Mouse (Mus musculus) skeletal muscle tissue, adult 2 months (tissue): ENCODE data around the gene Npas2.

ENCODE experiments used
- DNase-seq: peaks from one replicate; pipeline ENCODE4 v3.0.0-alpha.2; 2012; ENCODE audit warnings: low read depth, low spot score

Gene Npas2

DNA sequence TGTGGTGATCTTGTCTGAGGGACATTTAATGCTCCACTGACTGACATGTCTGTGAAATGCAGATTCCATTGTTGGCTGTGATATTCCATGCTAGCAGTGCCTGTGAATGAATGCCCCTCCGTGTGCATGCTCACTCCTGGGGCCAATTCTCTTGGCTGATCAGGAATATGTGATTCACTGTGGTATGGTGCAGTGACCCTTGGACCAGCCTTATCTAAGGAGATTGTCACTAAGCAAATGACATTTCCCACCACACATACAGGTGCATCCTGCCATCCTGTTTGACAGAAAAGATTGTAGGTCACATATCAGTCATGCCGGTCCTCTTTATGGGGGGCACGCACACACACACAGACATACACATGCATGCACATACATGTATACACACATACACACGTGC is 138.9 kb downstream of the Npas2 start:
- DNase-seq, result no peak

DNA sequence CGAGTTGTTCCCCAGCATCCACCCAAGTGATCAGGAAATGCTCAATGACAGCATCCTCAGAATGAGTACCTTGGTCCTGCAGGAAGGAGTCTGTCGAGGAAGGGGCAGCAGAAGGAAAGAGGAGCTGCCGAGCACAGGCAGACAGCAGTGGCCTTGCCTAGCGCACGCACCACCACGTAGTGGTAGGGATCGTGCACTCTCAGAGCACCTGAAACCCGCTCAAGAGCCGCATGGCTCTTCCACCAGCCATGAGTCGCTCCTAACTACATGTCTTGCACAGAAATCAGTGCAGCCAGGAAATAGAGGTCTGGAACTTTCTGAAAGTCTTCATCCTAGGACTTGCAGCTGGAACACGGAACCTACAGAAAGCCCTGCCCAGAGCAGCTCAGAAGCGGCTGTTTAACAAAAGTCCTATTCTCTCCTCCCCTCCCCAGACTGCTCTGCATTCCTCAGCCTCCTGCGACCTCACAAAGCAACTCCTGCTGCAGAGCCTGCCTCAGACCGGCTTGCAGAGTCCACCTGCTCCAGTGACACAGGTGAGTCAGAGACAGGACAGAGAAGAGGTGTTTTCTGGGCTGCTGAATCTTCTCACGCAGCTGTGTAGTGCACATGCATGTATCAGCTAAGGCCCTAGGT is 142.1 kb downstream of the Npas2 start:
- no peak for DNase-seq

DNA sequence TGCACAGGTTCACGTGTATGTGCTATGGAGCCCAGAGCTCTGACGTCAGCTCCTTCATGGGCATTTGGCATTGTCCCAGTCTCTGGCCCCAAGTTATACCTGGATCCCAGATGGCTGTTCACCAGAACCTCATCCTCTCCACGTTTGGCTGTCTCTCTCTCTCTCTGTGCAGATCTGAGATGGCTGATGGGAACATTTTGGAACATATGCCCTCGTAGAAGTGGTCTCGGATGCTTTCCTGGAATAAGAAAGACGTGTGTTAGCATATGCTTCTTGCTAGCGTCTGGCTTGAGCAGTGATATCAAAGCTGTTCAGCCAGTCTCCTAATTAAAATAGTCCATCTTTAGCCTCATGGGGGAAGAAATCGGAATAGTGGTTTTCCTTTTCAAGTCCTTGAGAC is 143.3 kb downstream of the Npas2 start:
- DNase-seq, result no peak

DNA sequence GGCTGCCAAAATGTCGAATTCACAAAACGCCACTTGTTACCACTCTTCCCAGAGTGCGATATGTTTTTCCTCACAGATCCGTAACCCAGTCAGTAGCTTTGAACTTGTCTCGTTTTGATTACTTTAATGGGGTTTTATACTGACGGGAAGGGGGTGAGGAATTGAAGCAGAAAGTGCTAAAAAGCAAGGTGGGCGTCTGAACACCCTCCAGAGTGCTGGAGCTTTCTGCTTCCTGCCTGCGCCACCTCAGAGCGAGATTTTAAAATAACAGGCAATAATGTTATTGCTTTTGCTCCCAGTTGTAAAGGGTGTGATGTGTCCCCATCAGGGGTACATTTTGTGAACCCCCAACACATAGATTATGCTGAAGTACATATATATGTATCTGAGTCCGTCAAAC is 145.3 kb downstream of the Npas2 start:
- DNase-seq, result no peak

DNA sequence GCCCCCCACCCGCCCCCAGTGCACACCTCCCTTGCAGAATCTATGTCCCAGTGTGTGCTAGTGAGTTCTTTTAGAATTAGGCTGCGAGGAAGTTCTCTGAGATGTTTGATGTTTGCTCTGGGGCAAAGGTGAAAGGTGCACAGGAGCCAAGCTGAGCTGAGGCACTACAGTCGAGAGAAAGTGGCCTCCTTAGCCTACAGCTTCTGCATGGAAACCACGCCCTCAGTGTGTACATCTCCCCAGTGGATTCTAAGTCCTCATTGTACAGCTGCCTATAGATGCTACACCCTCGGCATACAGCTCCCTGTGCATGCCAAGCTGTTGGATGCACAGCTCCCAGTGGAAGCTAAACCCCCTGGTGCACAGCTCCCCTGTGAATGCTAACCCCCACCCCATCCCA is 145.9 kb downstream of the Npas2 start:
- no peak for DNase-seq

DNA sequence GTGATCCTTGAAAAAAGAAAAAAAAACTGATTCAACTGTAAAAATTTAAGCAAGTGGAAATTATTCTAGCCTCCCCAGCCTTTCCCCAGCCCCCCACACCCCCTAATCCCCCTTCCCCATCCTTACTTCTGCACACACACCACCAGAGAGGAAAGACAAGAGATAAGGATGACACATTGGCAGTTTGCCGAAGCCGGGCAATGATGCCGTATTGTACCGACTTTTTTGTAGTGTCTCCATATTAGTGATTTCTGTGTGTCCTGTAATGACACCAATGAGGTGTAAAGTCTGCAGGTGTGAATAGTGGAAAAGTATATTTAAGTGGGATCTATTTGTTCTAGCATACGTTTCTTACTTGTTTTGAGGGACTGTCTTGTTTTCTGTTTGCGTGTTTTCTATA is 146.6 kb downstream of the Npas2 start:
- DNase-seq, result no peak

DNA sequence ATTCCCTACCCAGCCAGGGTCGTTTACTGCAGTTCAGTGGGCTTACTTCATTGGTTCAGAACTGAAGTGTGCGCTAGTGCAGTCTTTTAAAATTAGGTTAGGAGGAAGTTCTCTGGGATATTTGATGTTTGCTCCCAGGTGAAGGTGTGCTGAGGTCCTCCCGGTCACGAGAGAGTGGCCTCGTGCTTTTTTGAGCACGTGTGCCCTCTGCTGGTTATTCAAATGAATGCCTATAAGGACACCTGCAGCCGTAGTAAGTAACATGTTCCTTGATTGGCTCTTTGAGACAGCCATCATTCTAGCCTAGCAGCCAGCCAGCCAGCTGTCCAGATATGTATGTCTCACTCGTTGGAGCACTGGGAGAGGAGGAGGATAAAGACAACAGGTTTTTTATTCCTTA is 147.1 kb downstream of the Npas2 start:
- peak; percentile 47 for DNase-seq

DNA sequence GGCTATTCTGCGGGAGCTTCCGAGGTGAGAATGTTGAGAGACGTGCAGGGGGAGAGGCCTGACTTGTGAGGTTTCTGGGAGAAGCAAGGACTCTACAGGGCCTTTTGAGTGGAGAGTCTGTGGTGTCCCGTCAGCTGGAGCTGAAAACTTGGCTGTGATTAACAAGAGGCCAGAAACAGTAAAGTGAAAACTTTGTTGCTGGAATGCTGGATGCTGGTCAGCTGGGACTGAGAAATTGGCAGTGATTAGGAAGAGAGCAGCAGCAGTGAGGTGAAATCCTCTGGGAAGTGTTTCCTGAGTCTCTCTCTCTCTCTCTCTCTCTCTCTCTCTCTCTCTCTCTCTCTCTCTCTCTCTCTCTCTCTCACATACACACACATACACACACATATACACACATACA is 148.3 kb downstream of the Npas2 start:
- DNase-seq, result no peak

DNA sequence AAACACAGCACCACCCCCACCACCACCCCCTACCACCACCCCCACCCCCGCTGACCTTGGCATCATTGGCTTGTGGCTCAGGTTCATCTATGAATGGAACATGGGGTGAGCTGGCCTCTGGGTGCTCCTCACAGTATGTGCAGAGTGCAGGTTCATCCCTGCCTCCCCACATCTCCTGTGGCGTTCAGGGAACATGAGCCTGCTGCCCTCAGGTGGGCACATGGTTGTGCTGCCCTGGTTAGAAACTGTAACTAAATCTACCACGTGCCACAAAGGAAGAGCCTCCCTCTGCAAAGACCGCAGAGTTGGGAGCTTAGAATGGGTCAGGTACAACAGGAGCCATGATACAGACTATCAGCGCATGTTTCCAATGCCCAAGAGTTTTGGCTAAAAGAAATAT is 149.7 kb downstream of the Npas2 start:
- no peak for DNase-seq

DNA sequence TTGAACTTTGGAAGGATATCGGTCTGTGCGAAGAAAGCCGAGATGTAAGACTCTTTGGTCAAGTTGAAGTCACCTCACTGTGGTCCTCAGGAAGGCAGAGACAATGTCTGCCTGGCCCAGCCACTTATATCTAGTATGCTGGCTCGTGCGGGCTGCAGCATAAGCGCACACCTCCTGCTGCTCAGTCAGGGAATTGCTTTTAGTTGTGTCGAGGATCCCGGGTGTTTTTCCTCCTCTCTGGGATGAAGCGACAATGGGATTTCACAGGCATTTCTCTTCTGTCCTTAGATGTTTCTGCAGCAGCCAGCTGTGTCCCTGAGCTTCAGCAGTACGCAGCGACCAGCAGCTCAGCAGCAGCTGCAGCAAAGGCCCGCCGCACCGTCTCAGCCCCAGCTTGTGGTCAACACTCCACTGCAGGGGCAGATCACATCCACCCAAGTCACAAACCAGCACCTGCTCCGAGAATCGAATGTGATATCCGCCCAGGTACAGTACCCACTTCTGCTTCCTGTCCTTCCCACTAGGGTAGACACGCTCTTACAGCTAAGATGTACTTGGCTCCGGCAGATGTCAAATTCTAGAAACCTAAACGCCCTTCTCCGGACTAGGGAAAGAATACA is 151.6 kb downstream of the Npas2 start:
- DNase-seq, result no peak

DNA sequence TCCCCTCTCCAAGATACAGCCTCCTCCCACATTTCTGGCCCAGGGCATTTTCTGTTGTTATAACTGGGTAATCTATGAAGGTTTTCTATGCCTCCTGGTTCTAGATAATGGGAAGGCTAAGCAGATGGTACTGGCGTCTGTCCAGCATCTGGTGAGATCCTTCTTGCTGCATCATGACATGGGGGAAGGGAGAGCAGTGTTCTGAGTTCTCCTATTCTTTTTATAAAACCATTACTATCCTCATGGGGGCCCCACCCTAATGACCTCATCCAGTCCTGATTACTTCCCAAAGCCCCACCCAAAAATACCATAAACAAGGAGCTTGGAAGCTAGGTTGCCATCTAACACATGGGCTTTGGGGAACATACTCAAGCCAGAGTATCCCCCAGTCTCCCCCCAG is 155.5 kb downstream of the Npas2 start:
- DNase-seq, result no peak

DNA sequence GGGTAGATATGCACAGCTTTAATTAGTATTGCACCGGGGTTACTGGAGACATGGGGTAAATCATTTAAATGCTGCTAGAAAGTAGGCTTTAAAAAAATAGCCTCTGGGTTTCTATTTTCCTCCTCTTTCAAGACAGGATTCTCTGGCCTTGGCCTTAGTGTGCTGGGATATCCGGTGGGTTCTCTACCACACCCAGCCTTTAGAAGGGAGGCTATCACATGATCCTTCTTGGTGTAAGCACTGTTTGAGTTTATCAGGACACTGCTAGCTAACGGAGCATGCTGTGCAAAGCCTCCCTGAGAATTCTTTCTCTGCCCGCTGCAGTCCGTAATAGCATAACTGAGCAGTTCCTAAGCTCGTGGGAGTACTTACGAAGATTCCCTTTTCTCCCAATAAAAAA is 155.9 kb downstream of the Npas2 start:
- DNase-seq, result no peak

DNA sequence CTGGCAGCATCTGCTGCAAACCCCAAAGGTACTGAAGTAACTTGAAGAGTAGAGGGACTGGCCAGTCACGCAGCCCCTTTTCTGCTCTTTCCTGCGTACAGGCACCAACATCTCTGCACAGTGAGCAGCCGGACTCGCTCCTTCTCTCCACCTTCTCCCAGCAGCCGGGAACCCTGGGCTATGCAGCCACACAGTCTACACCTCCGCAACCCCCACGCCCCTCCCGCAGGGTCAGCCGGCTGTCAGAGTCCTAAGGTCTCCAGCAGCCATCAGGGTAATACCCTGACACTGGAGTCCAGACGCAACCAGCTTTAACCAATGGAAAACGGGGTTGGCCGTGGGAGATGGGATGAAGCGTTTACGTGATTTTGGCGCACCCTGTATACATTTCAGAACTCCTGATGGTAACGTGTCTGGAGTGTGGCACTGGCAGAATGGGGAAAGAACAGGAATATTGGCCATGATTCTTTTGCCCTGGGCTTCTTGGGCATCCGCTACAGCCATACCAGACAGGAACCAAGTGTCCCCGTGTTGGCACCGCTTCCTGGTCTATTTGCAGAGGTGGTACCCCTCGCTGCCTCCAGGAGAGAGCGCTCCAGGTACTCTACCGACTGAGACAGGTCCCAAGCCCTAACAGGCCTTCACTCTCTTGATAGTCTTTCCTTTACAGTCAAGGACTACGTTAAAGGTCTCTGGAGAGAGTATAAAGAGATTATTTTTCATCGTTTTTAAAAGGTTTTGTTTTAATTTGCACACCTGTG is 168.4 kb downstream of the Npas2 start:
- no peak for DNase-seq

DNA sequence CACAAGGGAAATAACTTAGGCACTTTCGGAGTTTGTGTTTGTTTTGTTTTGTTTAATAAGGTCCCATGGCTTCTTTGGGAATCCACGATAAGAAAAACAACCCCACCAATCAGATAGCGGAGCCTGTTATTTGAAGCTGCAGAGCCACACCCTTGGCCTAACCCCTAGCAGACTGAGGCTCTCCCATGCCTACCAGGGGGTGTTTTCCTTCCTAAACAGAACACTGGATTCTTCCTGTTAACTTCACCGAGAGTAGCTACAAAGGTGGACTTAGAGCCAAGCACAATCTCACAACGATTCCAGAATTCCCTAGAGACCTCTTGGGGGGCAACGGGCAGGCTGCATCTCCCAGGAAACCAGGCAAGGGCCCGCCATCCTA is 169.0 kb downstream of the Npas2 start:
- DNase-seq, result no peak

DNA sequence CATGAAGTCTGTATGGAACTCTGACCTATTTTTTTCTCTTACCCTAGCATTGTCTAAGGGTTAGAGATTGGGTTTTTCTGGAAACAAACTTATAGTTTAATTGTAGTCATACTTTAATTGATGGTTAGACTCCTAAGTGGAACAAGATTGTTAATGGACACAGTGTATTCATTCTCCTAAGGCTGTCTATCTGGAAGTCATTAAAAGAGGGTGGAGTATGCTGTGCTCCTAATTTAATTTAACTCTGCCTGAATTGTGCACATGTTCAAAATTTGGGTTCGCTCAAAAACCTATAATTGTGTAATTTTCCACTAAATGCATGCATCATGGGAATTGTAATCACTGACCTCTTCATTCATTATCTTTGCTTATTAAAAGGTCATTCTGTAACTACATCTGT is 172.0 kb downstream of the Npas2 start:
- no peak for DNase-seq

DNA sequence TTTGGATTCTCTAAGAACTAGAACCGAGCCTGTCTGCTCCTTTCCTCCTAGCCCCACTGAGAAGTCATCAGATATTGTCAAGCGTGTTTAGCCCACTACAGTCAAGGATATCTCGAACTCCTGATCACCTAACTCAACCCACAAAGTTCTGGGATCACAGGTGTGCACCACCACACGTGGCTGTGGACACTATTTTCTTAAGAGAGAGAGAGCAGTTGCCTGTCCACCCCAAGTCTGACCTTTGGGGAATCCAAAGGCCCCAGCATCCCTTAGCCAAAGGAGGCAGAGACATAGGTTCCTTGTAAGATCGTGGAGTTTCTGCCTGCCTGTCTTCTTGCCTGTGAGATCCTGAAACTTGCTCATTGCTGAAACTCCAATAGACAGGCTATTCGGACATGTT is 173.5 kb downstream of the Npas2 start:
- DNase-seq, result no peak

DNA sequence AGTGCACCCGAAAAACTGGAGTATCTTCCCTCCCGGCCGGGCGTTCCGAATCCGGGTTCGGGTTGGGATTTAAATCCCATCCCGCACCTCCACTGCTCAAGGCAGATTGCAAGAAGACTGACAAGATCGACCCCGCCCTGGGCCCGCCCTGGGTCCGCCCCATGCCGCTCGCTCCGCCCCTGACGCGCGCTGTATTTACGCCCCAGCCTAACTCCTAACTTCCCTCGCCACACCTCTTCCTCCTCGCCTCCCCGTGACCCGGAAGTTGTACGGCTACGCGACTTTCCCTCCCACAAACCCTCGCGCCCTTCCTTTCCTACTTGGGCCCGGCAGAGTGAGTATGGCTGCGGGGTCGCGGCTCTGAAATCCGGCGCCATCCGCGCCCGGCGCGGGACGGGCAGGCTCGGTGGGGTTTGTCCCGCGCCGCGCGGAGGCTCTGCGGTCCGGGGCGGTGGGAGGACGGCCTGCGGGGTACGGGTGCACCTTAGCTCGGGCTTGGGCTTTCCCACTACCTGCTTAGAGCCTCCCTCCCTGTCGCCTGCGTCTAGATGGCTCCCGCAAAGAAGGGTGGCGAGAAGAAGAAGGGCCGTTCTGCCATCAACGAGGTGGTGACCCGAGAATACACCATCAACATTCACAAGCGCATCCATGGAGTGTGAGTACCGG is 174.2 kb downstream of the Npas2 start, which contains the start of gene Rpl31:
Rpl31 (plus strand) TSS at position 242 of the 666 bp plus-strand sequence.
- DNase-seq, result peak; percentile 93

DNA sequence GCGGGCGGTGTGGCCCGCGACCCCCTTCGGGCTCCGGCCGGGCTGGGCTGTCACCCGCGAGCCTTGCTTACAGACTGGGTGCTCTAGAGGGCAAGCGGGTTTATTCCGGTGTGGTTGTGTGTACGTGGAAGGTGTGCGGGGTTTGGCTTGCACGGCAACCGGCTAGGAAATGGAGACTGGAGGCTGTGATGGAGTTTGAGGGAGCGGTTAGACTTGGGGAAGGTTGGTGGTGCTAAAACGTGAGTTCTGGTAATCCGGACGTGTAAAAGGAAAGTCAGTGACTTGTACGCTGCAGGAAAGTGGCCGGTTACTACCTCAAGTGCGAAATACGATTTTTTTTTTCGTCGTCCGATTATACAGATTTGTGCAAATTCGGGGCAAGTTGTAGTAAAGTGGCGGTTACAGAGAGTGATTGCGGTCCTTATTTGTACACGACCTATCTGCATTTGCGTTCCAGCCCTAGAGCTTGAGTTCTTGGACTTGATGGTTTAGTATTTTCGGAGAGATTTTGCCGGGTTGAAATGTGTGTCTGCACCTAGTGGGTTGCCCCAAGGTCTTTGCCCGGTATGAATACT is 174.8 kb downstream of the Npas2 start:
- DNase-seq, result no peak

DNA sequence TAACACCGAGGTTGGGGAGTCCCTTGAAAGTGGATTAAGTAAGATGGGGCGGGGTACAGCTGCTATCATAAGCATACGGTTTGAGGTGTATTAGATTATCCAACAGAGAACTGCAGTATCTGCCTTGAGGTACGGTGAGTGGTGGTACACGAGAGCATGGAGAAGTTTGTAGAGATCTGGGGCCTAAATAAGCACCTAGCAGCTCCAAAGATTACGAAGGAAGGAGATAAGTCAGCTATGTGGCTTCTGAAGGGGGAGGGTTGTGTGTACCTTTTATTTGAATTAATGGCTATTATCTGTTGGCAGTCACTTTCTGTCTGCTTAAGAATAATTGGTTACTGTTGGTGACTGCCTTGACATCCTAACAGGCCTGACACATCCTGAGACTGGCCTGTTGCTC is 176.9 kb downstream of the Npas2 start:
- DNase-seq, result no peak

DNA sequence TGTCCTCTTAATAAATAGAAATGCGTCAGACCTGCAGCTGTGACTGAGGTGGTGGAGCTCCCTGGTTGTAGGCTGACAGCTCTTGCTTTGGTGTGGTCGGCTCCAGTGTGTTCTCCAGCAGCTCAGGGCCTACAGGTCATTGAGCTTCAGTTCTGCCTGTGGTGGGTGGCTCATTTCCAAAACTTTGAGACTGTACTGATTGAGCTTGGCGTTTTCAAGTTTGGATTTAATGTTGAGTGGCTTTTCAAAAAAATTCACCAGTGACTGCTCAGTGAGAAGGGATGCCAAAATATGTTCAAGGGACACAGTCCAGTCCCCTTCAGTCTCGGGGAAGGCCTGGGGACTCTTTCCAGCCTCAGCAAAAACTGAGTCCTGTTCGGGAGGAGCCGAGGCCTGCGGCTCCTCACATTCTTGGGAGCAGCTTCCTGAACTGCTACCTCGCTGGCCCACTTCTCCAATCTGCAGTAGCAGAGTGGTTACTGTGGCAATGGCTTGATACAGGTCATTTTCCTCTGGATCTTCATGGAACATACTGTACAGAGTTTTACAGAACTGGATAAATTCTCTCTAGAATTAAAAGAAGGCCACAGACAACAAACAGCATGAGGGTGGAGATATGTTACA is 178.8 kb downstream of the Npas2 start:
- no peak for DNase-seq

DNA sequence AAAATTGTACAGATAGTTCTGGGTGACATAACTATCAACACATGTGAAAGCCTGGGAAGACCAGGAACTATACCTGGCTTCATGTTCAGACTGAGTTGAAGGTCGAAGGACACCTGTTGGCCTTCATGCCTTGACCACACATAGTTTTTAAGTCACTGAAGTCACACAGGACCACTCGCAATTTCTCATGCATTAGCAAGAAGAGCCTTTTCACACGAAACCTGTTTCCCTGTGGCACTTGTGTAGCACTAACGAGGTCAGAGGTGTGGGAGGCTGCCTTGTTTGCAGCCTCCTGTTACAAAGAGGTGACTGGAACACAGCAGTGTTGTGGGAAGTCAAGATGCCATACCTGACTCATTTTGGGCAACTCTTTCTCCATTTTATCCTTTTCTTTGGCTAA is 179.8 kb downstream of the Npas2 start:
- DNase-seq, result no peak
